Mouse (Mus musculus): ENCODE measurements around the gene Traf2.

The Traf2 gene

DNA sequence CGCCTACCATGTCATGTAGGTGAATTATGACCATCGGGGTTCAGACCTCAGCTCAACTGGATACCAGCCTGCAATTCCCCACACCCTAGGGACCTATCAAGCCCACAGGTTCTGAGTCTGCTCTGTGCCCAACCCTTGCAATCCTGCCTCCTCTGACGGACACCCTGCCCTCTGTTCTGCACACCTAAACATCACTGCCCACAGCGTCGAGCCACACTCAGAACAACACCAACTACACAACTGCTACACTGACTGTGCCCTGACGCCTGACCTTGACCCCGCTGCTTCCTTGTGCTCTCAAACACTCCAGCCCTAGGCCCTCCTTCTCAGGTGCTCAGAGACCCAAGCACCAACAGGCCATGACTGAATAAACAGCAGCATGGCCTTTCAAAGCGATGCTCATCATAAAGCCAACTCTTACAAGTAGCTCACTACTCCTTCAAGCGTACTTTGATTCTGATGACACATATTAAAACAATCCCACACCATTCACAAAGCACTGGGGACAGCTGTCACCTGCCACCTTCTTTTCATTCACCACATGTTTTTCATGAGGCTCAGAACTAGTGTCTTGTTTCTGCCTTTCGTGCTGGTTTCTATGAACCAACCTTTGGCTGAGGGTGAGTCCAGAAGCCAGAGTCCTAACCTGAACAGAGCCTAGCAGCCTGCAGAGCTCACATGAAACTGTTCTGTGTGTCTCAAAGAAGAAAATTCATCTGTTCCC lies 4.9 kb downstream of the Traf2 start:
- no peak for DNase-seq

DNA sequence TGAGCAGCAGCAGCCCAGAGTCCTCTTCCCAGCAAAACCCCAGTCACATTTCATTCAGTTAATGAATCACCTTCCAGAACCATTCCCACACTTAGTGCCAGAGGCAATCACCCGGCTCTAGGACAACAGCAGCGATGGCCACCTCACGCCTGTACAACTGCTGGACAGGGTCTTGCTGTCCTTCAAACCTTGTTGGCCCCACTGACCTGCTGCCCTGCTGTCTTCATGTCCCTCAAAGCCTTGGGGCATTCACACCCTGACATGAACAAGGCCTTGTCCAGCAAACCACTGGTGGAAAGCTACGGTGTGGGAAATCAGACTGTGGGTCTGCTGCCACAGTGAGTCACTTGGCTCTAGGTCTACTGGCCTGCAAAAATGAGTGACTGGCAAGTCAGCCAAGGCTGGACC lies 6.2 kb downstream of the Traf2 start:
- no peak for DNase-seq

DNA sequence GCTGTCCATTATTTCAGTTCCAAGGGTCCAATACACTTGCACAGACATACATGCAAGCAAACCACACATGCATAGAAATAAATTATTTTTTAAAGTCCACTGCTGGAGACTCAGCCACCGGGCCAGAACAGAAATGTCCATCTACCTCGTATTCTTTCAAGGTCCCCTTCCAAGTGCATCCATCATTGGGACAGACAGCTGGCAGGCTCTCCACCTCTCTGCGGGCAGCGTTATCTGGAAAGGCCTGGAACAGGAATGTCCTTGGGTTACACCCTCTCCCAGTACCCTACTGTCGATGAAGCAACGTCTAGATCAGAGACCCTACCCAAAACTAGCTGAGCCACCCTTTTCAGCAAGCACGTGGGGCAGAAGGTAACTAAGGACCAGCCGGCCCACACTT lies 10.2 kb downstream of the Traf2 start:
- no peak for DNase-seq

DNA sequence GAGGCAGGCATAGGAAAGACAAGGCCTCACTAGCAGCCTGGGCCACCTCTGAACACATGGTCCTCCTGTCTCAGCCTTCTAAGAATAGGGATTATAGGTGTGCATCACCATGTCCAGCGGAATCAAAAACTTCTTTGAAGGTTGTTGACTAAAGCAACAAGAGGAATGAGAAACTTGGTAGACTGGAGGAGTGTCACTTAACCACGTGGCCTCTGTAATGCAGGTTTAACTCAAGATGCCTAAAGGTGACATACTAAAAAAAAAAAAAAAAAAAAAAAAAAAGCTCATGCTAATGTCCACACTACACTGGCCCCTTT lies 11.9 kb downstream of the Traf2 start:
- DNase-seq, result no peak

DNA sequence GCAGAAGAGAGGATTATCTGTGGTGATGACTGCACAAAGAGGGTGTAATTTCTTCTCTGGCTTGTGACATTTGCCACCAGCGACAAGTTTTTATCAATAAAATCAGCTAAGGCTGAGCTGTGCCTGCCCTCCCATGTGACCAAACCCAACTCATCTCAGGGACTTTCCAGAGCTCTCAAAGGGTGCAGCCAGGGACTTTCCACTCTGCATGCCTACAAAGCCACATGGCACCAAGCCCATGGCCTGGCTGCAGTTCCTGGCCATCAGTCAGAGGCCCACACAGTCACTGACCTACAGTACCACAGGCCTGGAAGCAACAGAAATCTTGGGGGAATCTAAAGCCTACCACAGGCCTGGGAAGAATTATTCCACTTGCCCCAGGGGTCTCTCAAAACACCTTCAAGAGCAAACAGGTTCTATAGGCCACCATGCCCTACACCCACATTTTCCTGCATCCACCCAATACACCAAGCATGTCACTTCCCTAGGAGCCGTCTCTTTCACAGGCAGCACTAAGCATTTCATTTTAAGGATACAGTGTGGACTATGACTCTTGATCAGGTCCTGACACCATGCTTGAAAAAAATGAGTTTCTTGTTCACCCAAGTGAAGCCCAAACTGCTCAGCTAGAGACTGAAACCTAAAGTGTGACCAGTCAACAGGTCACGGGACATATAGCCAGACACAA lies 12.4 kb downstream of the Traf2 start:
- DNase-seq, result peak; percentile 78 to 81

DNA sequence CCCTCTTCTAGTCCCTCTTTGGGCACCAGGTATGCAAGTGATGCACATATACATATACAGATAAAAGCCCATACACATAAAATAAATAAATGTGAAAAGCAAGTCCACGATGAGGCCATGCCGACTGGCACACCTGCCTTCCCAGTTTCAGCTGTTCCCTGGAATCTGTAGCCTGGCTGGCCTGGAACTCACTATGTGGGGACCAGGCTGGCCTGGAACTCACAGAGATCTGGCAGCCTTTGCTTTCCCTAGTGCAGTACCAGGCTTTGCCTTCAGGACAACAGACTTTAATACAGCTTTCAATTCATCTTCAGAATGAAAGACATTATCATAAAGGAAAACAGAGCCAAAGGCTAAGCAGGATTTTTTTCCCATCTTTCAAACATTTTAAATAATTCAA lies 13.0 kb downstream of the Traf2 start:
- DNase-seq, result peak; percentile 17 to 23

DNA sequence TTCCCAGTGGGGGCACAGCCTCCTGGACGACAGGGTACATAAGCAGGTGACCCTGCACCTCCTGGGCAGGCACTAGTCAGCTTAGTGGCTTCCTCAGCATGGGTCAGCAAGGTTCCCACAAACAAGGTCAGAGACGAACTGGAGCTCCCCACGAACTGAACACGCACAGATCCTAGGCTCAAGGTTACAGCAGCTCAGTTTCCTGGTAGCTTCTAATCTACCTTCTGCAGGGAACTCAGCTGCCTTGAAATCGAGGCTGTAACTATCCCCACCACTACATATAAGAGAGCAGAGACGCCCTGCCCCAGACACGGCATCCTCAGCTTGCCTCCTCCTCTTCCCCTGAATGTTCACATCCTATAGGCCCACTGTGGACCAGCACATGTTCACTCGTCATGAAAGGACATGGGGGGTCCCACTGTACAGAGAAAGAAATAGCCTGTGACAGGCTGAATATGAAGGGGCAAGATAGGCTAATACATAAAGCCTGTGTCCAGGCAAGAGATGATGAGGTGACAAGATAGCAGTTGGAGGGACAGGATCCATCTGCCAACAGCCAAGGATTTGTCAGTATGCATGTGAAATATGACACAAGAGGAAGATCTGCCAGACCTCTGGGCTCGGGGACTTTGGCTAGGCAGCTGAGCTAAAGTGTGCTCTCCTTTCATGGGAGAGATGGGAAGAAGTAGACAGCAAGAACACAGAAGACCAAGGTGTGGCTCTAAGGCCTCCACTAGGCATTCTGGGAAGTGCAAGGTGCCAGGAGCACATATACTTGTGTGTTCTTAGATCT lies 20.0 kb downstream of the Traf2 start:
- no peak for DNase-seq

DNA sequence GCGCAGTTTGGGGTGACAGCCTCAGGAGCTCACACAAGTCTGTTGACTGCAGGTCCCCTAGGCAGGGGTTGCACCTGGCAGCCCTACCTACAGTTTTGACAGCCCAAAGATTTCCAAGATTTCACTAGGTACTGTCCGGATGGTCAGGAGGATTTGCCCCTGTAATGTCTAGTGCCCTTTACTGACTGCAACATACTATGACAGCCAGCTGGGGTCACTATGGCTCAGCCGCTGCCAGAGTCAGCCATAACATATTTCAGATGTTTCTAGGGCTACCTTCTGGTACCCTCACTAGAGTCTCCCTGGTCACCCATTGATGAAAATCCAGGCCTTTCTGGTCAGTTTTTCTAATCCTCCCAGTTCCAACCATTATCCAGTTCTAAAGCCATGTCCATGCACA lies 36.8 kb downstream of the Traf2 start:
- DNase-seq, result peak; percentile 21 to 30

DNA sequence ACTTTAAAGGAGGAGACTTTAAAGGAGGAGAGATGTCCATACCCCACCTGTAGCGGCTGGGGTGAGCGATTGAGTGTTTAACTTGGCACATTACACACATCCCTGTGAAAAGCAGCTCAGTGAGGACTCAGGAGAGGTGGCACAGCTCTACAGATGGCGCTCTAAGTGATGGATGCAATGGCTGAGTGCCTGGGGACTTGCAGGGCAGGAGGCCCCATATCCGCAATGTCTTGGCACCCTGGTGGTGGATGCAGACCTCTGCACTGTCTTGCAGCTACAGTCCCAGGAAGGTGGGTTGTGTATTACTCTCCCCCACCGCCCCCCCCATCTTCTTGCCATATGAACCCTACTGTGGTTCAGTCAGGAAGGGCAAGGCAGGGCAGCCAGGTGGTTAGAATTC lies 39.8 kb downstream of the Traf2 start:
- peak; percentile 20 to 37 for DNase-seq

DNA sequence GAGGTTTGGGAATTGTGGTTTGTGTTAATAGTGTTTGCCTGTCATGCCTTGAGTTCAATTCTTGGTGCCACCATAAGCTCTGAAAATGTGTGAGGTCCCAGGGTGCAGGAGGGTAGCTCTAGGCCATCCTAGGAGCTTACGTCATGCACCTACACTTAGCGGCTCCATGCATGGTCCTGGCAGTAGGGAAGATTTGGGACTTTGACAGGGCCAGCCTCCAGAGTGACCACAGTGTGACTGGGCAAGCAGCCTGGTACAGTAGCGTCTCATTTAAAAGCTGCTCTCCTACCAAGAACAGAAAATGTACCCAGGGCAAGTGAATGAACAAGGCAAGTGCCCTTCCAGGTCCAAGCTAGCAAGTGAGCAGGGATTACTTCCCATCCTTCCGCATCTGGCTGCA lies 40.9 kb downstream of the Traf2 start:
- DNase-seq, result no peak

DNA sequence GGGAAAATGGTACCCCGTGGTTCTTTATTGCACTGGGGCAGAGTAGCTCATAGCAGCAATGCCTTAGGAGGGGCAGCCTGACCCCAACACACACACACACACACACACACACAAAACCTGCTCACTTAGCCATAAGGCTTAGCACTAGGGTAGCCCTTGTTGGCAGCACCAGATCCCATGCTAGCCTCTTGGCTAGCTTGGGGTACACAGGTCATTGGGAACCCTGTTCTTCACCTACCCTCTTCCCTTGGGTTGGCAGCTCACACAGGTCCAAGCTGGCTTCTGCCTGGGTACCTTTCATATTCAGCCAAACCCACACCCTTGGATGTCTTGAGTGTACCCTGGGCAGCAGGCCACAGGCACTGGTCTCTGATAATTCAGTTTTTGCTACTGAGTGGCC lies 41.7 kb downstream of the Traf2 start:
- DNase-seq, result no peak

DNA sequence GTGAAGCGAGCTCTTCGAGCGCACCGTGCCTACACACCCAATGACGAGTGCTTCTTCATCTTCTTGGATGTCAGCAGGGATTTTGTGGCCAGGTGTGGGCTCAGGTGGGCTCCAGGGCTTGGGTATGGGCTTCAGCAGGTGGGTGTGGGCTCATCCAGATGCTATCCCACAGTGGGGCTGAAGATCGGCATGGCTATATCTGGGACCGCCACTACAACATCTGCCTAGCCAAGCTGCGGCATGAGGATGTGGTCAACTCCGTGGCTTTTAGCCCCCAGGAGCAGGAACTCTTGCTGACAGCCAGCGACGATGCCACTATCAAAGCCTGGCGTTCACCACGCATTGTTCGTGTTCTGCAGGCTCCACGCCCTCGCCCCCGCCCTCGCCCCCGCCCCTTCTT lies 42.2 kb downstream of the Traf2 start:
- no peak for DNase-seq

DNA sequence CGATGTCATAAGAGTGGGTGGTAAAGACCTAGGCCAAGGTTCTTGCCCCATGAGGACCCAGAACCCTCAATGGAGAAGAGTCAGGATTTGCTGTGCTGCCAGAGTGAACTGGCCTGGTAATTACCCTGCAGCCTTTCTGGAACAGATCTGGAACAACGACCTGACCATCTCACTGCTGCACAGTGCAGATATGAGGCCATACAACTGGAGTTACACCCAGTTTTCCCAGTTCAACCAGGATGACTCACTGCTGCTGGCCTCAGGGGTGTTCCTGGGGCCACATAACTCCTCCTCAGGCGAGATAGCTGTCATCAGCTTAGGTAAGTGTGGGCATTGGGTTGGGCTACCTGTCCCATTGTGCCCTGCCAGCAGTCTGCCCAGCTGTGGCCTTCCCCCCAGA lies 44.0 kb downstream of the Traf2 start:
- DNase-seq, result no peak

DNA sequence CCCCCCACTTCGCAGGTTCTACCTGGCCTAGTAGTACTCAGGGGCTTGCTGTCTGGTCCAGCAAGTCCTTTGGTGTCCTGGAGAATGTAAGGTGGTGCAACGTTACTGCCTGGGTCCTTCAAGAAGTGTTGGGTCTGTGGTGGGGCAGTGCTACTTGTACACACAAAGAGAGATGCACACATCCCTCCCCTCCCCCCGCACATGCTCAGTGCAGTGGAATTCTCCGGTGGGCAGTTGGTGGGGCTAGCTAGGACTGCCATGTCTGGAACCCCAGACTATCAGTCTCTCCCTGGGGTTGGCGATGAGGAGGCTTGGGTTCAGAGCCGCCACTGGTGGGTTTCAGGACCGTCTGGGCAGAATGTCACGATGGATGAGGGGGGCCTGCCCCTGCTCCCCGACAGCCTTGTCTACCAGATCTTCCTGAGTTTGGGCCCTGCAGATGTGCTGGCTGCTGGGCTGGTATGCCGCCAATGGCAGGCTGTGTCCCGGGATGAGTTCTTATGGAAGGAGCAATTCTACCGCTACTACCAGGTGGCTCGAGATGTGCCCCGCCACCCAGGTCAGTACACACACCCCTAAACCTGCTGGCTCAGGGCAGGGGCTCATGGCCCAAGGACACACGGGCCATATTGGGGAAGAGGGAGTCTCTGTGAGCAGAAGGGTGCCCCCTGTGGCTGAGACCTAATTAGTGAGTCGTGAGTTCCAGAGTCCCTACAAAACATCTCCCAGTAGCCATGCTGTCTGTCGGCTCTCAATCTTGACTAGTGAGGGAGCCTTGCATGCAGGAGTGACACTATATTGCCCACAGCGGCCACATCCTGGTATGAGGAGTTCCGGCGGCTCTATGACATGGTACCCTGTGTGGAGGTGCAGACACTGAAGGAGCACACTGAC lies 44.9 kb downstream of the Traf2 start, which contains the start of gene C8g:
Gene C8g (minus strand): TSS at position 127 of the 894 bp plus-strand sequence.
- no peak for DNase-seq

DNA sequence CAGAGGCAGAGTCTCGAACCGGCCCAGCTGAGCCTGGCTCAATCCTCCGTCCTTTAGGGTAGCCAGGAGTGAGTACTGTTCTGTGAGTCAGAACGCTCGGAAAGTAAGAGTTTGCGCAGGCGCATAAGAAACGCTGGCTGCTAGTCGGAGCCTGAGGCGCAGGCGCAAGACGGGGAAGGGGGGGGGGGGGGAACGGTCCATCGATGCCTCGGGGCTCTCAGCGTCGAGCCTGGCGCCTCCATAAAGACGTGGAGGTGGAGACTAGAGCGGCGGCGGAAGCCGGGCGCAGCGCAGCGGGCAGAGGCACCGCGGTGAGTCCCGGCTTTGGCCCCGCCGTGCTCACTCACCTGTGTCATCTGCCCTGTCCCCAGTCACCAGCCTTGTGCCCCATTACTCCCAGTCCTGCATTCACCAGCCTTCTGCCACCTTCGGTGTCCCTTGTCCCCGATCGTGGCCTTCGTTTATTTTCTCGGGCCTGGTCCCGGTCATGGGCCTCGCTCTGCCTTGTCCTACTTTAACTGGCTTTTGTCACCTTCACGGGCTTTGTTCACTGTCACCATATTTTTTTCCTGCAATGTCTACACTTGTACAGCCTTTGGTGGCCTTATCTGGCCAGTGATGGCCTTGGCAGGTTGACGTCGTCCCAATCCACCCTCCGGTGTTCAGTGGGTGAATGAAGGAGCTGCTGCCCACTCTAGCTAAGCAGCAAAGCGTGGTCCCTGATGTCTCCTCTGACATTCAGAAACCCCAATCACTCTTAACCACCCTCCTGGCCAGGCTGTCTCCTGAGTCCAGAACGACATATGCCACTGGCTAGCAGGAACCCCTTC lies 45.9 kb downstream of the Traf2 start, which contains the start of gene Fbxw5:
Gene Fbxw5 (plus strand): TSS at position 175 of the 830 bp plus-strand sequence.
- DNase-seq, result peak; percentile 76 to 78

DNA sequence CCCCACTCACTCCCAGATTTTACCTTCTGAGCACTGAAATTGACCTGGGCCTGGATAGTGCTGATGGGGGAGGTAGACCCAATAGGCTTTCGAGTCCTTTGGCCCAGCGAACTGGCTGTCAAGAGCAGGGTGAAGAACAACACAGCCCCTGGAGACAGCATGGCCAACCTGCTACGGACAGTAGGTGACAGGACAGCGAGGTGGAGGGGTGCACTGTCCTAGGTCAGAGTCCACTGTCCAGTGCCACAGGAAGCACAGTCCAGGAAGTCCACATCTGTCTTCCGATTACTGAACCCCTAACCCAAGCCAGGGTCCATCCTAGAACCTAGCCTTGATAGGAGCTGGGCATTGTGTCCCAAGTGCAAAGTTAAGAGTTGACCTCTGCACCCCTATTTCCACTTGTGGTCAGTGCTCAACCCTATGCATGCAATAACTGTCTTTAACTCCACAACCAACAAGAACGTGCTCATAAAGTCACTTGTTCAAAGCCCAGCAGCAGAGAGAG lies 46.6 kb downstream of the Traf2 start:
- DNase-seq, result no peak

DNA sequence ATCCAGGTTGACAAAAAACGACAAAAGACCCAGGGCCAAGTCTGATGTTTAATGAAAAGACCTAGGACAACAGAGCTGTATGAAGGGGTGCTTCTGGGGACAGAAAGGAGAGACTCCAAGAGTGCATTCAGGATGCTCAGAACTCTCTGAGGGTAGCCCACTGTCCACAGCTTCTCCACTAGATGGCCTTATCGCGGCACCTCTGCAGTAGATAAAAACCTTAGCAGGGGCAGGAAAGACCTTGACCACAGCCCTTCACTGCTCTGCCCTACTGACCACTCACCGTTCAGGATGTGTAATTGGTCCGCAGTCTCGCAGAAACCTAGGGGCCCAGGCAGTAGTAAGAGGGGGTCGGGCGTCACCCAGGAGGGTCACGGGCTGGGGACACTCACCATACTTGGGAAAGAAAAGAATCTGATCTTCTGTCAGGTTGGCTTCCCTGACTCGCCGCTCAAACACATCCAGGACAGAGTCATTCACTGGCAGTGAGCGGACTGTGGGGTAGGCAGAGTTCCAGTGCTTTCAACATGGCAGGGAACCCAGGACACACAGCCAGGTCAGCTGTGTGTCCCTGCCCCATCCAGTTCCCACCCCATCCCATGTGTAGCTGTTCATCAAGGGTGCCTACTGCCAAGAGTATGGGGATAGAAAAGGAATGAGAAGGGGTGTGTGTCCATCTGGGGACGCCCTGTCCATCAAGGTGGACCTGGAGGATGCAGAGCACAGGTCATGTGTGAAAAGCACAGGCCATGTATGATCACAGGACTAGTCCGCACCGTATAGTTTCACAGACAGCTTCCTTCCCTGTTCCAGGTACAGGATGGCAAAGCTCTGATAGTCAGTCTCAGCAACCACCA lies 47.9 kb downstream of the Traf2 start:
- no peak for DNase-seq

DNA sequence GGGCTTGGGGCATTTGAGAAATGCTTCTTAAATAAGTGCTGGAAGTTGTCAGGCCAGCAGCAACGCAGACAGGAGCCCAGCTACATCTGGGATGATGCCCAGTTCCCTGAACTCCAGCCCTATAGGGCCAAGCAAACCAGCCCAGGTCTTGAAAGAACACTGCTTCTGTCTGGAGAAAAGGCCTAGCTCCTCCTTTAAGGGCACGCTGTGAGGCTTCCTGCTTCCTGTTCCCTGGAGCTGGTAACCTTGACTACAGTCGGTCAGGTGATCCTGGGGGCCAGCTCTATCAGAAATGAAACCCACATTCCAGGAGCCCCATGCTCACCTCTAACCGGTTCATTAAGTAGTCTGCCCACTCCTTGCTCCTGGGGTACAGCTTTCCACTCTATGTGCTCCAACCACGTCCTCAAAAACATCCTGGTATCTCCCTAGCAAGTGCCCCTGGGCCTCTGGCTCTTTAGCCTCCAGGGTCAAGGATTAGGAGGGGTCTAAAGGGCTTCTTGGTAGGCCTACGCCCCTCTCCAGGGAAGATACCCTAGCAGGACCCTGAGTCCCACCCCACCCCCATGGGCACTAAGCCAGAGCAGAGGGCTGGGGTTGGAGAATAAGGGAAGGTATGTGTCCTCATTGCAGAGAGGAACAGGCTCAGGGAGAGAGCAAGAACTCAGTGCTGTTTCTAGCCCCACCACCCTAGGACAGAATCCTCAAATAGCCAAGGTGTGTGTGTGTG lies 48.7 kb downstream of the Traf2 start:
- DNase-seq, result no peak

DNA sequence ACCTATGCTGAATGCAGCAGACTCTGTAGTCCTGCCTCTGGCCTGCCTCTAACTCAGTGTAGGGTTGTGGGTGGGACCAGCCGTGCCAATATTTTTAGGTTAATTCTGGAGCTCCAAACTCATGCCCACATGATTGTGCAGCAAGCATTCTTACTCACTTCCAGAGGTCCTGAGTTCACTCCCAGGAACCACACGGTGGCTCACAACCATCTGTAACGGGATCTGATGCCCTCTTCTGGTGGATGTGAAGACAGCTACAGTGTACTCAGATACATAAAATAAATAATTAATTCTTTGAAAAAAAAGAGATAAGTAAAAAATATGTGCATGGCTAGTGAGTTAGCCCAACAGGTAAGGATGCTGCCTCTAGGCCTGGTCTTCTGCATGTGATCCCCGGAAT lies 50.3 kb downstream of the Traf2 start:
- peak; percentile 24 to 36 for DNase-seq

DNA sequence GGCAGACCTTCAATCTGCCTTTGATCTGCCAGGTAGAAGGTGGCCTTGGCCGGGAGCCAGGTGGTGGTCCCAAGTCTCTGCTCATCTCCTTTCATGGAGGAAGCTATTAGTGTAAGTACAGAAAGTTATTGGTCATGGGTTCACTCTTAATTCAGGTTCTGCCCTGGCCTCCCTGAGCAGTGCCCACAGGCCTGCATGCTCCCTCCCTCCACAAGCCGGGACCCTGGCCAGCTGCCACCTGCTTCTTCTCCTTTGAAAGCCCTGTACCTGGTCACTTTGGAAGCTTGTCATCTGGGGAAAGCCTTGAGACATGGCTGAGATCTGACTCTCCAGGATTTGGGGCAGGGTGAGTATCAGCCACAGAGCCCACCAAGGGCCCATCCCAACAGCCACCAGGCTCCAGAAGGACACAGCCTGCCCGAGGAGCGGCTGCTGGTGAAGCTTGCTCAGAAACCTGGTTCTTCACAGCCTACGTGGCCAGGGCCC lies 53.2 kb downstream of the Traf2 start, which contains the start of gene Lcn12:
Gene Lcn12 (minus strand): TSS at position 436 of the 486 bp plus-strand sequence.
- DNase-seq, result no peak

All from B cell, adult 2 months (primary cell).